Mouse (Mus musculus): ENCODE results near the gene Mid1.

- TF ChIP-seq CTCF (IDR thresholded peaks at IDR 0.05; ENCODE audit: low read depth, low read length): no peak
- no peak for TF ChIP-seq POLR2A (IDR thresholded peaks at IDR 0.05; ENCODE audit: extremely low read depth, insufficient read depth, low read length)
These were observed 295.9 kb downstream of the Mid1 start for GRCm38 (mm10) chrX:169980809-169981289.
